Mouse (Mus musculus): Measurements from ENCODE around the gene Npas4.

GRCm38 (mm10) chr19:5037678-5038571 lies 47.8 kb upstream of the Npas4 start:
- TF ChIP-seq CTCF (IDR thresholded peaks at IDR 0.05; ENCODE audit: low read depth, low read length) (no peak), TAL1 (conservative IDR thresholded peaks at IDR 0.05; ENCODE audit: low read depth, low read length) (no peak)
